Mouse (Mus musculus): ENCODE measurements around the gene Trip12. TPM values are rescaled to one million over a fixed set of nuclear protein-coding genes. Genes with fewer than 3 reads are reported as not detected.

The Trip12 gene
- total and polyA plus RNA-seq, 3 experiments = 26.9 to 205 (median 177) TPM

- intact Hi-C loops (cut with DNase I) = no loop called here
- Histone ChIP-seq H3K27me3 (ENCODE audit: control insufficient read depth, insufficient read depth, low read length) (no peaks in the 10 kb centered on the region), H3K79me2 (replicated peaks; ENCODE audit: control insufficient read depth, insufficient read depth, low read length) (no peaks in the 10 kb centered on the region), H3K27ac (no peak overlapping the region), H3K4me3 (no peak overlapping the region), H3K36me3 (ENCODE audit: control insufficient read depth, insufficient read depth, low read length) (no peaks in the 10 kb centered on the region), H3K4me1 (ENCODE audit: control insufficient read depth, insufficient read depth, low read length) (no peaks in the 10 kb centered on the region), H3K9ac (ENCODE audit: low read depth, low read length) (no peak overlapping the region)
- TF ChIP-seq EP300 (IDR thresholded peaks at IDR 0.05; ENCODE audit: insufficient read depth, low read depth, low read length) (no peak), POLR2A (IDR thresholded peaks at IDR 0.05; ENCODE audit: insufficient read depth, low read depth, low read length) (no peak)
- 89% methylated on average over 6 of the region's 6 CpGs for WGBS
- no peak for DNase-seq
These were observed 25.9 kb upstream of the Trip12 start for GRCm38 (mm10) chr1:84866231-84866630.

- Histone ChIP-seq H3K9ac (ENCODE audit: low read depth, low read length) (no peak overlapping the region), H3K36me3 (ENCODE audit: control insufficient read depth, insufficient read depth, low read length) (no peaks in the 10 kb centered on the region), H3K4me1 (ENCODE audit: control insufficient read depth, insufficient read depth, low read length) (no peaks in the 10 kb centered on the region), H3K79me2 (replicated peaks; ENCODE audit: control insufficient read depth, insufficient read depth, low read length) (no peaks in the 10 kb centered on the region), H3K27me3 (ENCODE audit: control insufficient read depth, insufficient read depth, low read length) (no peaks in the 10 kb centered on the region), H3K27ac (no peak overlapping the region), H3K4me3 (no peak overlapping the region)
- DNase-seq = no peak
- TF ChIP-seq CTCF (IDR thresholded peaks at IDR 0.05) = no peak
- no peak for TF ChIP-seq POLR2A (IDR thresholded peaks at IDR 0.05; ENCODE audit: insufficient read depth, low read depth, low read length)
- no peak for TF ChIP-seq EP300 (IDR thresholded peaks at IDR 0.05; ENCODE audit: insufficient read depth, low read depth, low read length)
- 36% methylated on average over 2 of the region's 2 CpGs for whole genome bisulfite sequencing
- intact Hi-C loops (cut with DNase I) = no loop called here
These were observed 24.3 kb upstream of the Trip12 start for GRCm38 (mm10) chr1:84864645-84865044.

- no peaks in the 10 kb centered on the region for H3K36me3 ChIP-seq (ENCODE audit: control insufficient read depth, insufficient read depth, low read length)
- H3K27ac ChIP-seq = no peak overlapping the region
- H3K4me3 ChIP-seq = no peak overlapping the region
- H3K4me1 ChIP-seq (ENCODE audit: control insufficient read depth, insufficient read depth, low read length) = no peaks in the 10 kb centered on the region
- DNase-seq = no peak
- H3K79me2 ChIP-seq (replicated peaks; ENCODE audit: control insufficient read depth, insufficient read depth, low read length) = no peaks in the 10 kb centered on the region
- intact Hi-C loops (cut with DNase I) = no loop called here
- TF ChIP-seq CTCF (IDR thresholded peaks at IDR 0.05) = no peak
- no peak for TF ChIP-seq EP300 (IDR thresholded peaks at IDR 0.05; ENCODE audit: insufficient read depth, low read depth, low read length)
- no peak for TF ChIP-seq POLR2A (IDR thresholded peaks at IDR 0.05; ENCODE audit: insufficient read depth, low read depth, low read length)
- no peak overlapping the region for H3K9ac ChIP-seq (ENCODE audit: low read depth, low read length)
- WGBS = 82% methylated on average over 1 of the region's 1 CpGs
- no peaks in the 10 kb centered on the region for H3K27me3 ChIP-seq (ENCODE audit: control insufficient read depth, insufficient read depth, low read length)
These were observed 20.9 kb upstream of the Trip12 start for GRCm38 (mm10) chr1:84861255-84861630.

- H3K27me3 ChIP-seq (ENCODE audit: control insufficient read depth, insufficient read depth, low read length) = no peaks in the 10 kb centered on the region
- no peaks in the 10 kb centered on the region for H3K79me2 ChIP-seq (replicated peaks; ENCODE audit: control insufficient read depth, insufficient read depth, low read length)
- 59% methylated on average over 10 of the region's 10 CpGs for WGBS
These were observed 20.3 kb upstream of the Trip12 start for GRCm38 (mm10) chr1:84860360-84861254.

GRCm38 (mm10) chr1:84859597-84859996 is 19.3 kb upstream of the Trip12 start:
- Histone ChIP-seq H3K9ac (ENCODE audit: low read depth, low read length) (no peak overlapping the region), H3K36me3 (ENCODE audit: control insufficient read depth, insufficient read depth, low read length) (no peaks in the 10 kb centered on the region), H3K27me3 (ENCODE audit: control insufficient read depth, insufficient read depth, low read length) (no peaks in the 10 kb centered on the region), H3K79me2 (replicated peaks; ENCODE audit: control insufficient read depth, insufficient read depth, low read length) (no peaks in the 10 kb centered on the region), H3K27ac (no peak overlapping the region), H3K4me1 (ENCODE audit: control insufficient read depth, insufficient read depth, low read length) (no peaks in the 10 kb centered on the region), H3K4me3 (no peak overlapping the region)
- intact Hi-C loops (cut with DNase I) = no loop called here
- no peak for DNase-seq
- WGBS = 93% methylated on average over 6 of the region's 6 CpGs
- TF ChIP-seq EP300 (IDR thresholded peaks at IDR 0.05; ENCODE audit: insufficient read depth, low read depth, low read length) = no peak
- TF ChIP-seq POLR2A (IDR thresholded peaks at IDR 0.05; ENCODE audit: insufficient read depth, low read depth, low read length) = no peak
- no peak for TF ChIP-seq CTCF (IDR thresholded peaks at IDR 0.05)

More at GRCm38 (mm10) chr1:84860360-84861254, 20.3 kb upstream of the Trip12 start:
- no peaks in the 10 kb centered on the region for H3K36me3 ChIP-seq (ENCODE audit: control insufficient read depth, insufficient read depth, low read length)
- TF ChIP-seq POLR2A (IDR thresholded peaks at IDR 0.05; ENCODE audit: insufficient read depth, low read depth, low read length) (no peak), CTCF (IDR thresholded peaks at IDR 0.05) (no peak), EP300 (IDR thresholded peaks at IDR 0.05; ENCODE audit: insufficient read depth, low read depth, low read length) (no peak)
- no peak overlapping the region for H3K4me3 ChIP-seq
- H3K9ac ChIP-seq (ENCODE audit: low read depth, low read length) = no peak overlapping the region
- H3K27ac ChIP-seq = no peak overlapping the region
- intact Hi-C loops (cut with DNase I) = no loop called here
- no peak for DNase-seq
- no peaks in the 10 kb centered on the region for H3K4me1 ChIP-seq (ENCODE audit: control insufficient read depth, insufficient read depth, low read length)

- Histone ChIP-seq H3K9ac (ENCODE audit: low read depth, low read length) (no peak overlapping the region), H3K79me2 (replicated peaks; ENCODE audit: control insufficient read depth, insufficient read depth, low read length) (no peaks in the 10 kb centered on the region), H3K4me3 (no peak overlapping the region), H3K27ac (no peak overlapping the region), H3K36me3 (ENCODE audit: control insufficient read depth, insufficient read depth, low read length) (no peaks in the 10 kb centered on the region), H3K27me3 (ENCODE audit: control insufficient read depth, insufficient read depth, low read length) (no peaks in the 10 kb centered on the region), H3K4me1 (ENCODE audit: control insufficient read depth, insufficient read depth, low read length) (peaks cover 3% of the 10 kb centered on the region; the same call in 1 of the 2 replicates)
- TF ChIP-seq EP300 (IDR thresholded peaks at IDR 0.05; ENCODE audit: insufficient read depth, low read depth, low read length) (no peak), CTCF (IDR thresholded peaks at IDR 0.05) (no peak), POLR2A (IDR thresholded peaks at IDR 0.05; ENCODE audit: insufficient read depth, low read depth, low read length) (no peak)
- intact Hi-C loops (cut with DNase I) = no loop called here
- WGBS = 22% methylated on average over 2 of the region's 2 CpGs
- no peak for DNase-seq
These were observed 15.4 kb upstream of the Trip12 start for GRCm38 (mm10) chr1:84855756-84856155.

All from heart, adult 2 months (tissue).